Mouse (Mus musculus) spleen, embryonic (tissue): ENCODE measurements around the gene Gm21883.
"Not testable (repeated sequence)": the region's sequence is repeated elsewhere in the genome, so short reads cannot be mapped to it uniquely, and the experiment has no call there.

Experiments
- CTCF ChIA-PET: fragments of 350-600 bp; sonication (Branson Sonifier 250); formaldehyde crosslinking; loops from one replicate; lab custom pipeline; 2022; lab: Charles Lee

Gm21883 gene

DNA sequence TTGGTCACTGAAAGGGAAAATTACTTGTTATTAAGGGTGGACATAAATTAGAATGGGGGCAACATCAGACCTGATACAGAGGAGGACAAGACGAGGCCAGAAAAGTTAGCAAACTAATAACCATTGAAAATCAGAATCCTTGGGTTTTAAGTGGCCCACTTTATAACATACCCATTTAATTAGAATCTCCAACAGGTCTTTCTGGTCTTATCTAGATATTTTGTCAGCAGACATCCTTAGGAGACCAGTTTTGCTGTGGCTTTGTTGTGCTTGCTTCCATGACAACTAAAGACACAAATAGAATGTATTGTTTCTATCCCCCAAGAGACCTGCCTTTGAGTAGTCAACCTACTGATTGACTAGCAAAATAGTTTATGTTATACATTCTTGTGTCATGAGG is at the start of gene Gm21883:
TSS of gene Gm21883 (minus strand) at position 101 of the 400 bp plus-strand sequence.
- CTCF ChIA-PET: not testable (repeated sequence)

DNA sequence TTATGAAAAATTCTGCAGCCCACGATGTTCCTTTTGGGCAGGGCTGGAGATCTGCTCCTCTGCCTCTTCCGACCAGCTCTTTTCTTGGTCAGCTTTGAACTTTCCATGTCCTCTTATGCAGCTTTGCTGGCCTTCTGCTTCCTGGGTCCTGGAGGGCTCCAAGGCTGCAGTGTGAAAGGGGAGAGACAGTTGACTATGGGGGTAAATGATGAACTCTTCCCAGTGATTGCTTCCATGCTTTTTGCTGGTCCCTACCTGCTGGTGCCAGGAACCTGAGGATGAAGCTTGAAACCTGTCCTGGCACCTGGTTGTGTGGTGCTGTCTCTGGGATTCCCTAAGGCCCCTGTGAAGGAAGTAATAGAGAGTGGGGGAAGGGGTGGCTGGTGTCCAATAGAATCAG is 44.7 kb upstream of the Gm21883 start, which contains the start of gene Spin2e:
TSS of gene Spin2e (minus strand) at position 101 of the 400 bp plus-strand sequence.
- CTCF ChIA-PET: not testable (repeated sequence)
